Mouse (Mus musculus) ES-E14 (cell line): ENCODE data around the gene Spc25.

ENCODE experiments used
- HCFC1 ChIP-seq: IDR thresholded peaks from 2 replicates; pipeline ENCODE4 v1.6.1; 2012; ENCODE audit warnings: low read length, inconsistent platforms, borderline replicate concordance; ENCODE audit not compliant: insufficient read depth
- MAFK ChIP-seq: IDR thresholded peaks from 2 replicates; pipeline ENCODE4 v1.6.1; 2014; ENCODE audit warnings: mild to moderate bottlenecking, low read depth, low read length, inconsistent platforms; ENCODE audit not compliant: insufficient read depth
- ZNF384 ChIP-seq: IDR thresholded peaks from 2 replicates; pipeline ENCODE4 v1.6.1; 2012; ENCODE audit warnings: low read depth, low read length, inconsistent platforms

DNA sequence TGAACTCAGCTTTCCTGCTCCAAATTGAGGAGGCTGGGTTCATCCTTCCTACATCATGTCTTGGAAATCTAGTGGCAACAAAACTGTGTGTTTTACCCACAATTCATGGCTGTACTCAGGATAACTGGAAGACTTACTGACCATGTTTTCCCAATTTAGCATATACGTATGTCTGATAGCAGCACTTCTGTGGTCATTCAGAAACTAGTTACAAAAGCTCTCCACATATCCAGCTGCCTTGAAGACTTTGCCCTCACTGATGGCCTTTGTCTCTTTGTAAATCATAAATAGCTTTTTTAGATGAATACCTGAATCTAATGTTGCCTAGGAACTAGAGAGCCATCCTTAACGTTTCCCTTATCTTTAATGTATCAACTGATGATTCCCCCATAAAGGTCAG lies 24.1 kb upstream of the Spc25 start:
- TF ChIP-seq MAFK (no peak), HCFC1 (no peak), ZNF384 (no peak)
